Mouse (Mus musculus): ENCODE measurements around the gene Zfp385c. TPM values are rescaled to one million over a fixed set of nuclear protein-coding genes. Genes with fewer than 3 reads are reported as not detected.

Zfp385c gene
- polyA plus RNA-seq, 1 experiment from 2014 or later, result 0.41 TPM

DNA sequence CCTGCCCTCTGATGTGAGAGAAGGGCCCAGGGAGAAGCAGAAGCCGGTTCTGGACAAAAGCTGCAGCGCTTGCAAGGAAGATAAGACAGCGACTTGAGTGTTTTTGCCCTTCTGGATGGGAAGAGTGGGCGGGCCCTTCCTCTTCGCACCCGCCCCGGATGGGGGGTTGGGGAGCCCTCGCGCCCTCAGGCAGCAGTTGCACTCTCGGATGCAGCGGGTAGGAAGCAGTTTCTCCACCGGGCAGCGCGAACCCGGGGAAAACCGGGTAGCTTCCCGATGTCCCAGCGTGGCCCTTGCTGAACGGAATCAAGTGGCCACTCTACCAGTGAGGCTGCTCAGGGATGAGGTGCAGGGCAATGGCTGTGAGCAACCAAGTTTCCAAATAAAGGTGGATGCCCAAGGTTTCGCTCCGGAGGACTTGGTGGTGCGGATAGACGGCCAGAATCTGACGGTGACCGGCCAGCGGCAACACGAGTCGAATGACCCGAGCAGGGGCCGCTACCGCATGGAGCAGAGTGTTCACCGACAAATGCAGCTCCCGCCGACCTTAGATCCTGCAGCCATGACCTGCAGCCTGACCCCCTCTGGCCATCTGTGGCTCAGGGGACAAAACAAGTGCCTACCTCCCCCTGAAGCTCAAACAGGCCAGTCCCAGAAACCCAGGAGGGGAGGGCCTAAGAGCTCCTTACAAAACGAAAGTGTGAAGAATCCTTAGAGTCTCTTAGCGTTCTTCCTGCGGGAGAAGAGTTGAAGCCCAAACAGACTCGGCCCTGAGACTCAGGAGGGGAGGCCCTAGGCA, 21.7 kb upstream of the Zfp385c start, which contains the start of gene Hspb9:
Gene Hspb9 (plus strand): TSS at position 116 of the 799 bp plus-strand sequence.
- no peaks in the 10 kb centered on the region for H3K9me3 ChIP-seq
- peak within 1 kb of the TSS; percentile 99 for H3K4me3 ChIP-seq
- WGBS, result 2% methylated on average over 38 of the region's 38 CpGs
- H3K27me3 ChIP-seq (ENCODE audit: poor library complexity, severe bottlenecking), result no peaks in the 10 kb centered on the region
- H3K4me1 ChIP-seq, result peaks cover 53% of the 10 kb centered on the region
- DNase-seq (ENCODE audit: extremely low spot score, low spot score), result peak; percentile 53
- H3K27ac ChIP-seq, result peak within 1 kb of the TSS; percentile 99
- peaks cover 62% of the 10 kb centered on the region for H3K36me3 ChIP-seq (replicated peaks)

DNA sequence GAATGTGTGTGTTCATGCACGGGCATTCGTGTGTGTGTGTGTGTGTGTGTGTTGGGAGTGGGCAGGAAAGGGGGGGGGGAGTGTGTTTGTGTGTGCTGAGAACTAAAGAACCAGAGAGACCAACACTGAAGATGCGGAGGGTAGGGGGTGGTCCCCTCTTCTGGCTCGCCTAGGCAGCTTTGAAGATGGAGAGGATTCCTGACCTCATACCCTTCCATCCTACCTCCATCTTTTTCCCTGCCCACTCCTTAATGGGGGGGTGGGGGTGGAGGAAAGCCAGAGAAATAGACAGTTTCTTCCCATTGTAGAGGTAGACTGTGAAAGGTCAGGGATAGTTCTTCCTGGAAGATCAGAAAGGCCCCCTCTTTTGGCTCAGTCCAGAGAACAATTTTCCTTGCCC, 20.9 kb upstream of the Zfp385c start:
- WGBS, result 55% methylated on average over 4 of the region's 4 CpGs
- H3K4me1 ChIP-seq, result peaks cover 53% of the 10 kb centered on the region
- H3K27me3 ChIP-seq (ENCODE audit: poor library complexity, severe bottlenecking), result no peaks in the 10 kb centered on the region
- peaks cover 62% of the 10 kb centered on the region for H3K36me3 ChIP-seq (replicated peaks)
- peak overlapping the region; percentile 99 for H3K4me3 ChIP-seq
- no peak for DNase-seq (ENCODE audit: extremely low spot score, low spot score)
- no peaks in the 10 kb centered on the region for H3K9me3 ChIP-seq
- peak overlapping the region; percentile 99 for H3K27ac ChIP-seq

DNA sequence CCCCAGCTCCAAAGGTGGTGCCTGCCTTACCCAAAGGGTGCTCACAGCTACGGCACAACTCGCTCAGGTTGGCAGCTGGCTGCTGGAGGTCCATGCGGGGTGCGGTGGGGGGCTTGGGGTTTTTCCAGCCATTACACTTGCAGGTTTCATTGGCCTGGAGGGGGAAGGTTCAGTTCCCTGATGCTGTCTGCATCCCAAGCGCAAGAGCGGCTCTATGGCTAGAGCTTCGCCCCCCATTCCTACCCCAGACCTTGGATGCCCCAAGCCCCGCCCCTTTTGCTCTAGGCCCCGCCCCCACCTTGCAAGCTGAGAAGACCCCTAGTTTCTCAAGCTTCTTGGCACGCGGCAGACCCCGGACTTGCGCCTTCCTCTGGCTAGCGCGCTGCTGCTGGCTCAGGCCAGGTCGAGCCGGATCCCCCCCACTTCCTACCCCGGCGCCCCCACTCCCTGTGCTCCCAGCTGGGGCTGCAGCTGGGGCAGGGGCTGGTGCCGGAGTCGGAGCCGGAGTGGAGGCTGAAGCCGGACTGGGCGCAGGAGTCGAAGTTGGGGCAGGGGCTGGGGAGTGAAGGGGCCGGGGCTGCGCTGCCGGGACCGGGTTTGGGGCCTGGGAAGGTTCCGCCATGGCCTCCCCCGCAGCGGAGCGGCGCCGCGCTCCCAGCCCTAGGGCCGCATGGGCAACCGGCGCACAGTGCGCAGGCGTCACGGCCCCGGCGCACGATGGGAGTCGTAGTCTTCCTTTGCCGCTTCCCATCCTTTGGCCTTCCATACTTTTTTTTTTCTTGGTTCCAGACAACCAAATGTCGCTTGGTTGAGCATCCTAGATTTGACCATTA, 19.7 kb upstream of the Zfp385c start, which contains the start of gene Kat2a:
Gene Kat2a (minus strand): TSS at position 683 of the 833 bp plus-strand sequence.
- peak within 1 kb of the TSS; percentile 99 for H3K27ac ChIP-seq
- WGBS, result 2% methylated on average over 48 of the region's 48 CpGs
- H3K36me3 ChIP-seq (replicated peaks), result peaks cover 62% of the 10 kb centered on the region
- peaks cover 53% of the 10 kb centered on the region for H3K4me1 ChIP-seq
- H3K4me3 ChIP-seq, result peak within 1 kb of the TSS; percentile 99
- no peaks in the 10 kb centered on the region for H3K27me3 ChIP-seq (ENCODE audit: poor library complexity, severe bottlenecking)
- no peaks in the 10 kb centered on the region for H3K9me3 ChIP-seq
- DNase-seq (ENCODE audit: extremely low spot score, low spot score), result peak; percentile 75

DNA sequence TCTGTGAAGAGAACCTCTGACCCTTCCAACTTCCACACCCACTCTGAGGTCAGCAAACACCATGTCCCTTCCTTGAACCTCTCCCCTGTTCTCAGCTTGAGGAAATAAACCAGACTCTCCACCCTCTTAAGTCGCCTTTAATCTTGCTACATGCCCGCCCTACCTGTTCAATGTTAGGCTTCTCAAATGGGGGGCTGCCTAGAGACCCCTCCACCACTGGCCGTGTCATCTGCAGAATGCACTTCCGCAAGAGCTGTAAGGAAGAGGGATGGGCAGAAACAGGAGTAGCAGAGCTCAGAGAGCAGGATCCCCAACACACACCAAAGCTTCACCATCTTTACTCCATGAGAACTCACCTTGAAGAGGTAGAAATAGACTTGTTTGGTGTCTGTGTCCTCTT, 18.7 kb upstream of the Zfp385c start:
- Histone ChIP-seq H3K36me3 (replicated peaks) (peaks cover 62% of the 10 kb centered on the region), H3K9me3 (no peaks in the 10 kb centered on the region), H3K4me3 (peak overlapping the region; percentile 99; the same call in 1 of the 2 replicates), H3K27me3 (ENCODE audit: poor library complexity, severe bottlenecking) (no peaks in the 10 kb centered on the region), H3K27ac (no peak overlapping the region), H3K4me1 (peaks cover 53% of the 10 kb centered on the region)
- no peak for DNase-seq (ENCODE audit: extremely low spot score, low spot score)
- 90% methylated on average over 4 of the region's 4 CpGs for WGBS

DNA sequence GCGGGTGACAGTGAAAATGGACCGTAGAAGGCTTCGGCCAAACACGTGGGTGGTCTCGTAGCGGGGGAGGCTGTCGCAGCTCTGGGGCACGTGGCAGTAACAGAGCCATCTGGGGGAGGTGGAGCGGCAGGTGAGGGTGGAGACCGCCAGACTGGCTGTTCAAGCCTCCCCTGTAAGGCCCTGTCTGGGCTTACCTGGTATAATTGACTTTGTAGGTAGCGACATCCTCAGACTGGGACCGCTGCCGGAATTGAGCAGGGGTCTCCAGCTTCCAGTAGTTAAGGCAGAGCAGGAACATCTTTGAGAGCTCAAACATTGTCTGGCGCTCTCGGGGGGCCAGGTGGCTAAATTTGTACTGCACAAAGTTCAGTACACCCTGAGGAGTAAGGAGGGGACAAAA, 18.3 kb upstream of the Zfp385c start:
- peaks cover 52% of the 10 kb centered on the region for H3K4me1 ChIP-seq
- H3K27ac ChIP-seq, result no peak overlapping the region
- WGBS, result 94% methylated on average over 15 of the region's 15 CpGs
- peaks cover 62% of the 10 kb centered on the region for H3K36me3 ChIP-seq (replicated peaks)
- no peaks in the 10 kb centered on the region for H3K27me3 ChIP-seq (ENCODE audit: poor library complexity, severe bottlenecking)
- H3K9me3 ChIP-seq, result no peaks in the 10 kb centered on the region
- H3K4me3 ChIP-seq, result no peak overlapping the region
- no peak for DNase-seq (ENCODE audit: extremely low spot score, low spot score)

DNA sequence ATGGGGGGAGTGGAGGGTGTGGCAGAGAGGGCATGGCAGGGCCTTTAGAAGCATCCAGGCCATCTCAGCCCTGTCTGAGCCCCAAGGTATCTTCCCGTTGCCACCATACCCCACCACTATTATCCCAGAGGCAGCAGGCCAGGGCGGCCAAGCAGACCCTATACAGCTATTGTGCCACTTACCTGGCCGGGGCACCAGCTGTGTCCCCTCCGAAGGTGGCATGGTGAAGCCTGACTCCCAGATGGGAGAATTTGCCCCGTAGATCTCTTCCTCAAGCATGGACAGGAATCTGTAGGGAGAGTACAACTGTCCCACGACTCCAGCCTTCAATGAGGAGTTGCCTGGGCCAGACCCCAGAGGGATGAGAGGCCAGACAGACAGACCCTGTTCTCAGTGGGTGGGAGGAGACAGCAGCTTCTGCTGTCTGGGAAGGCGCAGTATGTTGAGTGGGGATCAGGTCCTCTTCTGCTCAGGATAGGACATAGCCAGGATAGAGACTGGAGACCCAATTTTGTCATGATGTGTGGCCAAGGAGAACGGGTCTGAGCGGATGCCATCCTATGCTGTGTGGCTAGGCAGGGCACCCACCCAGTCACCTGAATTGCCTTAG, 17.1 kb upstream of the Zfp385c start:
- Histone ChIP-seq H3K27me3 (ENCODE audit: poor library complexity, severe bottlenecking) (no peaks in the 10 kb centered on the region), H3K4me3 (no peak overlapping the region), H3K9me3 (no peaks in the 10 kb centered on the region), H3K36me3 (replicated peaks) (peaks cover 67% of the 10 kb centered on the region), H3K4me1 (peaks cover 51% of the 10 kb centered on the region), H3K27ac (no peak overlapping the region)
- WGBS, result 95% methylated on average over 9 of the region's 9 CpGs
- DNase-seq (ENCODE audit: extremely low spot score, low spot score), result no peak

DNA sequence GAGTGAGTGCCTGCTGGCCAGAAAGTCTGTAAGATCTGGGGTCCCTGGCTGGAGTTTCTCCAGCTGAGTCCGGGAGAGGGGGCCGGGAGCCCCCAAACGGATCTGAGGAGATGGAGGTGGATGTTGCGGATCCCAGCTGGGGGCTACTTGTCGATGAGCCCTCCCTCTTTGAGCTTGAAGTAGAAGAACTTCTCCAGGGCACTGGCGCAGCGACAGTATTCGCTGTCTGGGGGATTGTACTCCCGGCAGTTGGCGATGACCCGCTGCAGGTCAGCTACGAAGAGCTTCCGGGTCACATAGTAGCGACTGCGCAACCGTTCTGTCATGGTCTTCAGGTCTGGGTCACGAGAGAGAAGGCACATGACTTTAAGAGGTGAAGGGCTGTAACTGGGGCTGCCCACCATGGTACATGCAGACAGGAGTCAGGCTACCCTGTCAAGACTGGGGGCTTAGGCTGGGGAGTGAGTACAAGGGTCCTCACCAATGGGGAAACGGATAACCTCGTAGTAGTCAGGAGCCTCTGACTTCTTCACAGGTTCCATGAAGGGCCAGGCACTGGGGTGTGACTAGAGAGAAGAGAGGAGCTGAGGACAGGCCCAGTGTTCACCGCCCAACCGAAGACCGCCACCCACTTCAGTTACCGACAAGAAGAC, 13.0 kb upstream of the Zfp385c start:
- no peaks in the 10 kb centered on the region for H3K9me3 ChIP-seq
- peaks cover 61% of the 10 kb centered on the region for H3K36me3 ChIP-seq (replicated peaks)
- DNase-seq (ENCODE audit: extremely low spot score, low spot score), result no peak
- peaks cover 41% of the 10 kb centered on the region for H3K4me1 ChIP-seq
- WGBS, result 91% methylated on average over 23 of the region's 23 CpGs
- H3K4me3 ChIP-seq, result no peak overlapping the region
- H3K27ac ChIP-seq, result no peak overlapping the region
- H3K27me3 ChIP-seq (ENCODE audit: poor library complexity, severe bottlenecking), result peaks cover 13% of the 10 kb centered on the region

DNA sequence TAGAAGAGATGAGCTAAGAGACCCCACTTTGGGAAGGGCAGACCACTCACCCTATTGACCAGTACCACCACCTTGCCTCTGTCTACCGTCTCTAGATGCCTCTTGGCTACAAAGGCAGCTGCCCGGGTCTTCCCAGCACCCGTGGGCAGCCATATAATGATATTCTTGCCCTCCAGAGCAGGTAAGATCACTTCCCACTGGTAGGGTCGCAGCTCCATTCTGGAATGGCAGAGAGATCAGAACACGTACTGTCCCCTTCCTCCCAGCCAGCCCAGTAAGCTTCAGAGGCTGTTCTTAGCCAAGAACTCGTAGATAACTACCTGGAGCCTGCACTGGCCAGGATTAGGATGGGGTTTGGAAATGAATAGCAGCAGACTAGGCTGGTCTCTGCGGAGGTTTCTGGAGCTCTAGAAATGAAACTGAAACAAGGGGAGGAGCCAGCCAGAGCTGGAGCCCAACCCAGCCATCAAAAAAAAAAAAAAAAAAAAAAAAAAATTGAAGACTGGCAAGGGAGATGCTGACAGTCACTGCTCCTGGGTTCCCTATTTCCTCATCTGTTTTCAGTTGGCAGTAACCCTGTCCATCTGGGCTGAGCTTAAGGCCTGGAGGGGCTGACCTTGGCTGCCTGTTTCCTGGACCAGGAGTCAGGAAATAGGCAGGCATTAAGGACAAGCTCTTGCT, 11.7 kb upstream of the Zfp385c start, which contains the start of gene Dhx58:
Gene Dhx58 (minus strand): TSS at position 421 of the 681 bp plus-strand sequence.
- Histone ChIP-seq H3K4me3 (no peak within 1 kb of the TSS), H3K4me1 (peaks cover 41% of the 10 kb centered on the region), H3K27me3 (ENCODE audit: poor library complexity, severe bottlenecking) (peaks cover 17% of the 10 kb centered on the region), H3K9me3 (no peaks in the 10 kb centered on the region), H3K36me3 (replicated peaks) (peaks cover 48% of the 10 kb centered on the region), H3K27ac (no peak within 1 kb of the TSS)
- DNase-seq (ENCODE audit: extremely low spot score, low spot score), result no peak
- WGBS, result 68% methylated on average over 7 of the region's 7 CpGs

DNA sequence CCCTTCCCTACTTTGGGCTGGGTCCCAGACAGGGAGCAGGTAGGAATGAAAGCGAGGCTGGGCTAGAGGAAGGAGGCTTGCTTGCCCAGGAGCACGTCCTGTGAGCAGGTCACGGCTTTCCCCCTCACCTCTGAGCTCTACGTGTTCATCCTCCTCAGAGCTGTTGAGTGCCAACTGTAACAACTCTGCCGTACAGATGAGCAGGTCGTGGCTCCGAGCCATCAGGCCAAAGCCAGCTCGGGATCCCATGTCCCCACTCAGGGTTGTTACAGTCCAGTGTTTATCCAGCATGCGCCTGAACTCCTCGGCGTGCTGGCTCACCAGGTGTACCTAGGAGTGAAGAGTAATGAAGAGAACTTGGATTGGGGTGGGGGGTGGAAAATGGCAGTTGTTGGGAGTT, 11.1 kb upstream of the Zfp385c start:
- WGBS, result 73% methylated on average over 11 of the region's 11 CpGs
- H3K27ac ChIP-seq, result no peak overlapping the region
- peaks cover 42% of the 10 kb centered on the region for H3K36me3 ChIP-seq (replicated peaks)
- DNase-seq (ENCODE audit: extremely low spot score, low spot score), result no peak
- no peak overlapping the region for H3K4me3 ChIP-seq
- no peaks in the 10 kb centered on the region for H3K9me3 ChIP-seq
- peaks cover 17% of the 10 kb centered on the region for H3K27me3 ChIP-seq (ENCODE audit: poor library complexity, severe bottlenecking)
- peaks cover 41% of the 10 kb centered on the region for H3K4me1 ChIP-seq

DNA sequence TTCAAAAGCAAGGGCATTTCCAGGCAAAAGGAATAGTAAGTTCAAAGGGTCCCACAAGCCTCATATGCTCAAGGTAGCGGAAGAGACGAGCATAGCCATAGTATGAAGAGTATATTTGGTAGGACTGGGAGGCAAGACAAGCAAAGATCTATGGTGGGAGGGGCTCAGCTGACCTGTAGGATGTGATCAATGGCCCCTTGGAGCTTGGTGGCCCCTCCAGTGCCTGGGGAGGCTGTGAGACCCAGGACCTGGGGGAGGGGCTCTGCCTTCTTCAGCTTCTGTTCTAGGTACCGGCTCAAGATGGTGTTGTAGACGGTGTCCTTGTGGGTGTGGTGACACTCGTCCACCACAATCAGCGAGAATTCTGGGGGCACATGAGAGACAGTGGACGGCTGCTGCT, 10.7 kb upstream of the Zfp385c start:
- DNase-seq (ENCODE audit: extremely low spot score, low spot score), result no peak
- WGBS, result 48% methylated on average over 7 of the region's 7 CpGs
- Histone ChIP-seq H3K27me3 (ENCODE audit: poor library complexity, severe bottlenecking) (peaks cover 17% of the 10 kb centered on the region), H3K4me1 (peaks cover 41% of the 10 kb centered on the region), H3K27ac (no peak overlapping the region), H3K9me3 (no peaks in the 10 kb centered on the region), H3K36me3 (replicated peaks) (peaks cover 38% of the 10 kb centered on the region), H3K4me3 (no peak overlapping the region)

DNA sequence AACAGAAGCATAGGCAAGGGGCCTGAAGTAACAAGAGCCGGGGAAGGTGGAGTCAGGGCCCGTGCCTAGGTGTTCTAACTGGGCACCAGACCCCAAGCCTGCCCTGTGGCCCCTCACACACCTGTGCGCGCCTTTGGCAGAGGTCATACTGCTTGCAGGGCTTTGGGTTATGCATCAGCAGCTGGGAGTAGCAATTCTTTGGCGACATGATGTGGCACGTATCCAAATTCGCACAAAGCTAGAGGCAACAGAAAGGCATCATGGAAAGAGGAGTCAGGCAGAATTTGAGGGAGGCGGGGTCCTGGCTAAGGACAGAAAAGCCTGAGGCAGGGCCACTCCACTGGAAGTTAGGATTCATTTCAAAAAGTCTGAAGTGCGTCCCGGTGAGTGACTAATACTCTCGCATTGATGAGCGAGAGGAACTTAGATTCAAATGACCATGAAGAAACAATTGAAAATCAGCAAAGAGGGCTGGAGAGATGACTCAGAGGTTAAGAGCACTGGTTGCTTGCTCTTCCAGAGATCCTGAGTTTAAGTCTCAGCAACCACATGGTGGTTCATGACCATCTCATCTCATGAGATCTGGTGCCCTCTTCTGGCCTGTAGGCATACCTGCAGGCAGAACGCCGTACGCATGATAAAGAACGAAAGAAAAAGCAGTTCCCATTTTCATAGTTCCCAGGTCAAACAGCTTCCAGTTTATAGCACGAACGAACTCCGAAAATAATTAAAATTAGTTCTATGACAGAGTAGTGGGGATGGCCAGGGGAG, 10.0 kb upstream of the Zfp385c start:
- DNase-seq (ENCODE audit: extremely low spot score, low spot score), result peak; percentile 59
- Histone ChIP-seq H3K27ac (no peak overlapping the region), H3K27me3 (ENCODE audit: poor library complexity, severe bottlenecking) (peaks cover 17% of the 10 kb centered on the region), H3K9me3 (no peaks in the 10 kb centered on the region), H3K4me1 (peaks cover 41% of the 10 kb centered on the region), H3K36me3 (replicated peaks) (peaks cover 31% of the 10 kb centered on the region), H3K4me3 (no peak overlapping the region)
- WGBS, result 39% methylated on average over 19 of the region's 19 CpGs

Measured in forebrain, embryonic 10.5 days (tissue).